Mouse (Mus musculus): ENCODE results near the gene Isy1. TPM values are rescaled to one million over a fixed set of nuclear protein-coding genes. Genes with fewer than 3 reads are reported as not detected.

Gene Isy1
- total RNA-seq, 2 experiments from 2014 or later = 28.9 to 33.8 TPM

- DNase-seq (ENCODE audit: low spot score in 2 of 2) = peak in 1 of 2 experiments; percentile 55
Measured at GRCm38 (mm10) chr6:87850155-87850899, 11.7 kb upstream of the Isy1 start.

- no peak for DNase-seq (ENCODE audit: low spot score in 2 of 2)
Measured at GRCm38 (mm10) chr6:87849780-87850154, 11.2 kb upstream of the Isy1 start.

DNA sequence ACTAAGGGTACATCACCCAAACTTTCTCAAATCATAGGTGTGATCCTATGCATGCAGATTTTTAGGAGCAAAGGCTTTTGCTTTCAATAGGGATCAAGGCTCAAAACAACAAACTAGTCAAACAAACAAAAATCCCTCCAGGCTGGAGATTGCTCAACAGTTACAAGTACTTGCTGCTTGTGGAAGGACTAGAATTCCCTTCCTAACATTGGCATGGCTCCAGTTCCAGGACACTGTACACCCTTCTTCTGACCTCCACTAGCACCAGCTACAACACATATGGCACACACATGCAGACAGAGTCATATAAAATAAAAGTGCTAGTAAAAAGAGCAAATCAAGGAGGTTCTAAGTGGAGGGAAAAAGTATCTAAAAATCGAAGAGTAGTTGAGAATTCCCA lies 8.2 kb upstream of the Isy1 start:
- DNase-seq (ENCODE audit: low spot score in 2 of 2) = no peak

DNA sequence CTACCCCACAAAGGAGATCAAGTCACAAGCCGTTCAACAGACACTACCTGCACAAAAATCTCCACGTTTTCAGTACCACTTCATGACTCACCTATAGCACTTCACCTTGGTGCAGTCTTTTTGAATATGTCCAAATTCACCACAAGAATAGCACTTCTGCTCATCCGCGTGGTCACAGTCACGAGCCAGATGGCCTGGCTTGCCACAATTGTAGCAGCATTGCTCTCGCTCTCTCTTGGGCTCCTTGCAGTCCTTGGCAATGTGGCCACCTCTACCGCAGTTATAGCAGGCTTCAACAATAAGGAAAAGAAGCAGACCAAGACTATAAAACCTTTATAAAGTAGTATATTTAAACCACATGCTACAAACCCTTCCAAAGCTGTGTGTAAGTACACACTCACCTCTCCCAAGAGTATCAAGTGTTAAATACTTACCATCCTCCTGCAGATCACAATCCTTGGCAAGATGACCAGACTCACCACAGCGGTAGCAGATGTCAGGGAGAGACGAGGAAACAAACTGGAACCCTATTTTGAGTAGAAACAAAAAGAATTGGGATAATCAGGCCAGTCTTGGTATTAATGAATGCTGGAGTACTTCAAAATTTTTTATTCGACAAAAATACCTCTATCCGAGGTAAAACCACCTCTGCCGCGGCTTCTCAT lies 6.6 kb upstream of the Isy1 start:
- DNase-seq (ENCODE audit: low spot score in 2 of 2) = no peak

DNA sequence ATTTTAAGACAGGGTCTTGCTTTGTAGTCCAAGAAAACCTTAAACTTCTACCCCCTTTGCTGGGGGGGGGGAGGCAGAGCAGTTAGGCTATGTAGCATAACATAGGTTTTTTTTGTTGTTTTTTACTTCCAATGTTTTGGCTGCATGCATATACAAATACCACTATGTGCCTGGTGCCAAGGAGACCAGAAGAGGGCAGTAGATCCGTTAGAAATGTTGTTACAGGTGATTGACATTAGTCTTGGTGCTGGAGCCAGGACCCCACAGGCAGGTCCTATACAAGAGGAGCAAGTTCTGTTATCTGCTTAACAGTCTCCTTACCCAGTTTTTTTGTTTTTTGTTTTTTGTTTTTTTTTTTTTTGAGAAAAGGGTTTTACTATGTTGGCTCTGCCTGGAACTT lies 3.7 kb upstream of the Isy1 start:
- DNase-seq (ENCODE audit: low spot score in 2 of 2) = no peak

- DNase-seq (ENCODE audit: low spot score in 2 of 2) = no peak
Measured at GRCm38 (mm10) chr6:87841635-87842034, 3.0 kb upstream of the Isy1 start.

DNA sequence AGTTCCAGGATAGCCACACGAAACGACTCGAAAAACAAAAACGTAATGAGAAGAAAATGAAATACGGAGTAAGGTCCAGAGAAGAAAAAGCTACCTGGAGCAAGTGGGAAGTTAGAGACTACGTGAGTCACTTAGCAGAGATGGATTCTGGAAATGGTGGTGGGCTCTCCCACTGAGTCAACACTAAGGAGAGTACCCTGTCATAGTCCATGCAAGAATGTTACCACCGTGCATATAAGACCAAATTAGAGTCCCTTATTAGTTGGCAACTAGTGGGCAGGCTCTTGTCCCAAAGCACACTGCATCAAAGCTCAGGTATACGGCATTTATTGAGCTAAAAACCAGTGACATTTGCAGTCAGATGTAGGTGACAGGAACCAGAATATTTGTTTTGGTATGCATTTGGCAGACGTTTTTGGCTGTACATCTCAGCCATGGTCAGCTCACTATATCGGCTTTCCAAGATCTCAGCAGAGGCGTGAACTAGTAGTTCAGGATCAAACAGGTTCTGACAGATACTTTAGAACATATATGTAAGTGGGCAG lies 1.3 kb upstream of the Isy1 start:
- DNase-seq (ENCODE audit: low spot score in 2 of 2) = no peak

GRCm38 (mm10) chr6:87835695-87836094 lies 2.9 kb downstream of the Isy1 start, which contains the start of gene Gm45140:
Gene Gm45140 (minus strand): TSS chr6:87835795.
- no peak for DNase-seq (ENCODE audit: low spot score in 2 of 2)

- DNase-seq (ENCODE audit: low spot score in 2 of 2) = no peak
Measured at GRCm38 (mm10) chr6:87820366-87820765, 18.2 kb downstream of the Isy1 start.

GRCm38 (mm10) chr6:87814486-87814885 lies 24.1 kb downstream of the Isy1 start:
- DNase-seq (ENCODE audit: low spot score in 2 of 2) = no peak

- DNase-seq (ENCODE audit: low spot score in 2 of 2) = no peak
Measured at GRCm38 (mm10) chr6:87812656-87813055, 25.9 kb downstream of the Isy1 start.

GRCm38 (mm10) chr6:87811675-87812338 lies 26.8 kb downstream of the Isy1 start, which contains the start of gene Rab43:
Gene Rab43 (minus strand): TSS chr6:87812164.
- peak; percentile 84 to 92 for DNase-seq (ENCODE audit: low spot score in 2 of 2)

- peak; percentile 18 to 32 for DNase-seq (ENCODE audit: low spot score in 2 of 2)
Measured at GRCm38 (mm10) chr6:87810713-87811669, 27.6 kb downstream of the Isy1 start.

DNA sequence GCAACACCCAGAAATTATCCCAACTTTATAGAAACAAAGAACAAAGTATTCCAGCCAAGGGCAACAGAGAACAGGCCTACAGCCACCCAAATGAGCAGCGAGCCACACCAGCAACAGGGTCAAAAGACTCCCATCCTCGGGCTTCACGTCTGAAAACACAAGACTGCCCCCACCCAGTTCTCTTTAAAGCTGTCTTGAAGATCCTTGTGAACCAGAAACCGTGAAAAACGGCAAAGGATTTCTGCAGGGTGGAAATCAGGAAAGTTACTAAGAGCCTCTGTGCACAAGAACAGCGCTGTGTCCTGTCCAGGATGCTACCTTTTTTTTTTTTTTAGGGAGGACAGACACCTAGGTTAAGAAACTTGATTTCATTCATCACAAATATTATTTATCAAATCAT lies 28.3 kb downstream of the Isy1 start:
- DNase-seq (ENCODE audit: low spot score in 2 of 2) = no peak

DNA sequence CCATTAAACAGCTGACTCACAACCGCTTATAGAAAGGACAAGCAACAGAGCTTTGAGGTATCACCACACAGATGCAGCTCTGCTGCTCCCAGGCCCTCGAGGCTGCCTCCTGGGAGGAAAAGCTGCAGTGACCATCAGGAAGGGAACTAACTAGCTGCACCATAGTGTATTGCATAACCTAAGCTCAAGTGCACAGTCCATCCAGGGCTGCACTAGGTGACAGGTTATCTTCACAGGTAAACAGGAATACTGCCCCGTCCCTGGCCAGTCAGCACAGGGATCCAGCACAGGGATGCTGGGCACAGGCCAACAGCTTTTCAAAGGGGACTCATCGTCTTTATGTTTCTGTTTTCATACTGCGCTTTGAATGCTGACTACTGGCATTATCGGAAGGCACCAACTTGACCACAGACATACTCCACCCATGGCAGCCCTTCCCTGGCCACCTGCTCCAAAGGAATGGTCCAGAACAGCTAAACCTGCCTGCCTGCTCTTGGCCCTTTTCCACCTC lies 28.9 kb downstream of the Isy1 start:
- DNase-seq (ENCODE audit: low spot score in 2 of 2) = no peak

GRCm38 (mm10) chr6:87809144-87809543 lies 29.5 kb downstream of the Isy1 start:
- DNase-seq (ENCODE audit: low spot score in 2 of 2) = no peak

DNA sequence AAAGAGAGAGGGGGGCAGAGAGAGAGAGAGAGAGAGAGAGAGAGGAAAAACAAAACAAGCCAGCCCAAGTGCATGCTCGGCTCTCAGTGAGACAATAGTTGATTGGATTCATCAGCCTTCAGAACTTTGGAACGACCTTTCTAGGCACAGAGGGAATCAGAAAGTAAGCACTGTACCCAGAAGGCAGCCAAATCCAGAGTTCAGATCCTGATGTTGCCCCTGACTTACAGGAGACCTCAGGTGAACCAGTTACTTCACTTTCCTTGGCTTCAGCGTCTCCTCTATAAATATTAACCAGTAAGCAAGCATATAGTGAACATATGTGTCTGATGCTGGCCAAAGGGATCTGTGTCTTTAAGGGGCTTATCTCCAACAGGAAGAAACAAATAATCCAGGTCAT lies 30.1 kb downstream of the Isy1 start:
- DNase-seq (ENCODE audit: low spot score in 2 of 2) = no peak

GRCm38 (mm10) chr6:87807735-87808440 lies 30.7 kb downstream of the Isy1 start:
- no peak for DNase-seq (ENCODE audit: low spot score in 2 of 2)

DNA sequence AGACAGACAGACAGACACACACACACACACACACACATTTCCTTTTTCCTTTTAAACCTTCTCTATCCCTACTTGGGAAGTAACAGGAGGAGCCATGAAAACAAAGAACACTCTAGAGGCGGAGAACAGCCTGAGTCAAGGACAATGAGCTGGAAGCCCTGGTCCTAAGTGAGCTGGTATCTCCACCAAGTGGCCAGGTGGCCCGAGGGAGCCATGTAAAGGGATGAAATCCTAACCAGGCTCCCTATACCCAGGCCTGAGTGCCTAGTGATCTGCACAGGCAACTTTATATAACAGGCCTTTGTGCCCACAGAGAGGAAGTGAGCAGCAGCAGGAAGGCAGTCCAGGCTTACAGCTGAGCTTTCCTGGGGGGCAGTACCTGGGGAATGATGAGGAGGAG lies 31.7 kb downstream of the Isy1 start:
- no peak for DNase-seq (ENCODE audit: low spot score in 2 of 2)

- no peak for DNase-seq (ENCODE audit: low spot score in 2 of 2)
Measured at GRCm38 (mm10) chr6:87806028-87806427, 32.6 kb downstream of the Isy1 start.

Measured in layer of hippocampus, postnatal 14 days (tissue).